Mouse (Mus musculus) neural tube, embryonic 13.5 days (tissue): Measurements from ENCODE around the gene Hook2. TPM values are rescaled to one million over a fixed set of nuclear protein-coding genes. Genes with fewer than 3 reads are reported as not detected.

ENCODE experiments used
- ATAC-seq: fragments of 200-750 bp; cut with Nextera tagmentation; 2 replicates; pipeline ENCODE4 v1.8.0; 2017; ENCODE audit warnings: low read depth, mild to moderate bottlenecking, moderate TSS enrichment, moderate library complexity
- H3K27ac ChIP-seq: fragments of 300-500 bp; sonication (generic); replicated peaks from 2 replicates; pipeline ENCODE4 v1.5.1; 2015; ENCODE audit warnings: moderate library complexity, mild to moderate bottlenecking, inconsistent platforms
- H3K27me3 ChIP-seq: fragments of 300-500 bp; sonication (generic); 2 replicates; pipeline ENCODE4 v1.6.1; 2015; ENCODE audit warnings: mild to moderate bottlenecking, inconsistent platforms
- H3K36me3 ChIP-seq: fragments of 300-500 bp; sonication (generic); 2 replicates; pipeline ENCODE4 v1.6.1; 2015; ENCODE audit warnings: mild to moderate bottlenecking, inconsistent platforms
- H3K4me1 ChIP-seq: fragments of 300-500 bp; sonication (generic); replicated peaks from 2 replicates; pipeline ENCODE4 v1.6.1; 2015; ENCODE audit warnings: inconsistent platforms
- H3K4me2 ChIP-seq: fragments of 300-500 bp; sonication (generic); 2 replicates; pipeline ENCODE4 v1.6.1; 2015; ENCODE audit warnings: inconsistent platforms, mild to moderate bottlenecking, moderate library complexity
- H3K4me3 ChIP-seq: fragments of 300-500 bp; sonication (generic); 2 replicates; pipeline ENCODE4 v1.5.1; 2015; ENCODE audit warnings: mild to moderate bottlenecking, inconsistent platforms
- H3K9ac ChIP-seq: fragments of 300-500 bp; sonication (generic); 2 replicates; pipeline ENCODE4 v1.6.1; 2015; ENCODE audit warnings: moderate library complexity, mild to moderate bottlenecking, inconsistent platforms
- H3K9me3 ChIP-seq: fragments of 300-500 bp; sonication (generic); 2 replicates; pipeline ENCODE4 v1.6.1; 2016; ENCODE audit warnings: inconsistent platforms
- WGBS: fragments of 180-500 bp; shearing (Covaris S2); methylation state at CpG from one replicate; pipeline ENCODE4 v1.1.7; 2015; 5-methylcytosine and 5-hydroxymethylcytosine counted together
- polyA plus RNA-seq: library from polyadenylated mRNA; unstranded; fragments of >200 nt; fragmentation: Nextera tagmentation; extraction: Ambion mirVana; gene quantifications from 2 replicates; pipeline ENCODE4 v1.2.1, GENCODE M21; 2015

The Hook2 gene
- polyA plus RNA-seq, 1 experiment from 2014 or later, result 25.0 TPM

DNA sequence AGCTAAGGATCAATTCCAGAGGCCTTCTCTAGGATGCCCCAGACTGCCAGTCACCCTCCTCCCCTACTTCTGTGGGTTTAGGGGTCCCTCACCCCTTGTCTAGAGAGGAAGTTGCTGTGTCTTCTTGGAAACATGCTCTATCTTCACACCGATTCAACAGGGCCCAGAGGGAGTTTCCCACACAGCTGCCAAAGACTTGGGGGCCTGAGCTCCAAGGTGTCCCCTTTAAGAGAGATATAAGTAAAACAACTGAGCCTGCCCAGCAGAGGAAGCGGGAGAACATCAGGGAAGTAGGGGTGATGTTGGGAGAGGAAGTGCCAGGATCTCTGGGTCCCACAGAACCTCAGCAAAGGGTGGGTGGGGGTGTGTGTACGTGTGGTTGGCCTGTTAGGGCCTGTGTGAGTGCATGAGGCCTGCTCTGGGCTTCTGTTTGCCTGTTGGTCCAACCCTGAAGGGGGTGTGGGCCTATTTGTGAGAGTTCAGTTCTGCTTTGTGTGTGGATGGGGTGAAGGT lies 7.8 kb upstream of the Hook2 start:
- H3K4me1 ChIP-seq, result peaks cover 73% of the 10 kb centered on the region
- ATAC-seq, result no peak
- H3K27me3 ChIP-seq, result peaks cover 64% of the 10 kb centered on the region
- no peak overlapping the region for H3K4me2 ChIP-seq
- H3K9me3 ChIP-seq, result no peaks in the 10 kb centered on the region
- WGBS, result 74% methylated on average over 3 of the region's 3 CpGs
- no peak overlapping the region for H3K9ac ChIP-seq
- no peak overlapping the region for H3K4me3 ChIP-seq
- H3K27ac ChIP-seq, result no peak overlapping the region
- no peaks in the 10 kb centered on the region for H3K36me3 ChIP-seq

DNA sequence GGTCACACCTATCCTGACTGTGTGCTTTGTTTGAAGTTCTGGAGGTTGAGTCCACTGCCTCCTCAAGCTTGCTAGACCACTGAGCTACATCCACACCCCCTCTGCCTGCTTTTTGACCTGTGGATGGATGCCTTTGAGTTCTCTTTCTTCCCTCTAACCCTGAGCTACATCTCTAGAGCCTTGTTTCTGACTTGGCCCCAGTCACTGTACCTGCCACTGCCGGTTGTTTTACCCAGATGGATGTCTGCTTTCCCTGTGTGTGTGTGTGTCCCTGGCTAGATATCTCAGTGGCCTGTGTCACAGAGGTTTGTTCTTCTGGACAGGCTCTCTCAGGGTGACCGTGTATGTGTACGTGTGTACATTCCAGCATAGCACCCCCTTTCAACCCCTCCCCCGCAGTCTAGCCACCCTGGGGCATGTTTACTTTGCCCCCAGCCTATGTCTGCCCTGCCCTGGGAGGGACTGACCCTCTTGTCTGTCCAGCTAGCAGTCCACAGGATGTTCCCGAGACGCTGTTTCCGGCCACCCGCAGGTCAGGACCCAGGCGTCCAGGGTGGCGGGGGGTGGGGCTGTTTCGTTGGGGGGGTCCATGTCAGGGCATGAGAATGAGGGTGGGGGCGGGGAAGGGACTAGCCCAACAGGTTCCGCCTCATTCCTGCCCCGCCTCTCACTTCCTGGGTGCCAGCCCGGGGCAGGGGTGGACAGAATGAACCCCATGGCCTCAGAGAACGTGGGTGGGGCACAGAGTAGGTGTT lies 5.9 kb upstream of the Hook2 start:
- Histone ChIP-seq H3K27ac (peak overlapping the region; percentile 67; the same call in 1 of the 2 replicates), H3K4me3 (no peak overlapping the region; the same call in 1 of the 2 replicates), H3K9me3 (no peaks in the 10 kb centered on the region), H3K27me3 (peaks cover 61% of the 10 kb centered on the region), H3K4me1 (peaks cover 60% of the 10 kb centered on the region), H3K4me2 (peak overlapping the region; percentile 99), H3K36me3 (no peaks in the 10 kb centered on the region), H3K9ac (0 out of 2 replicates have a peak overlapping the region, but pooled peaks have one; percentile 73)
- no peak for ATAC-seq
- 14% methylated on average over 15 of the region's 16 CpGs for WGBS

DNA sequence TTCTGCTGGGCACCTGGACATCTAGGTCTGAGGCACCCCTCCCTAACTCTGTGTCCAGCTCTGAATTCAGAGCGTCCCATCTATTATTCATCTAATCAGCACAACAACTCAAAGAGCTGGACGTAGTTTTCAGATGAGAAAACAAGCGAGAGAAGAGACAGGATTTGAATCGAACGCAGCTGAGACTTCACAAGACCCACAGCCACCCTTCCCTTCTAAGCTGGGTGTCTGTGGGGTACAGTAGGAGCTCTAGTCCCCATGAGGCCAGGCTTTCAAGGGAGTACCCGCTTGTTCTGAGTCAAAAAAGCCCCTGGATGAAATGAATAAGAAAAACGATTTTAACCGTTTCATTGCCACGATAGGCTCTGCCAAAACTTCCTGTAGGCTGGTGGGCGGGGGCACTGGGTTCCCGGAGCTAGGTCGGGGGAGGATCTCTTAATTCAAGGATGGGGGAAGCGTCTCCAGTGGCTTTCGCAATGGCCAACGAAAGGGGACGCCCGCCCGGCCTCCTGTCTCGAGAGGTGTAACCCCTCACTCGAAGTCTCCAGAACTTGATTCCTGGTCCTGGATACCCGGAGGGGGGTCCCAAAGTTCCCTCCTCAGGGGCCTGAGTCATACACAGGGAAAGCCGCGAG lies 5.2 kb upstream of the Hook2 start:
- H3K4me2 ChIP-seq, result peak overlapping the region; percentile 99
- ATAC-seq, result no peak
- H3K27me3 ChIP-seq, result peaks cover 57% of the 10 kb centered on the region
- WGBS, result under 1% methylated on average over 23 of the region's 23 CpGs
- H3K4me1 ChIP-seq, result peaks cover 59% of the 10 kb centered on the region
- H3K9ac ChIP-seq, result peak overlapping the region; percentile 73
- peak overlapping the region; percentile 67 for H3K27ac ChIP-seq
- H3K36me3 ChIP-seq, result no peaks in the 10 kb centered on the region
- H3K4me3 ChIP-seq, result peak overlapping the region; percentile 48
- H3K9me3 ChIP-seq, result no peaks in the 10 kb centered on the region

DNA sequence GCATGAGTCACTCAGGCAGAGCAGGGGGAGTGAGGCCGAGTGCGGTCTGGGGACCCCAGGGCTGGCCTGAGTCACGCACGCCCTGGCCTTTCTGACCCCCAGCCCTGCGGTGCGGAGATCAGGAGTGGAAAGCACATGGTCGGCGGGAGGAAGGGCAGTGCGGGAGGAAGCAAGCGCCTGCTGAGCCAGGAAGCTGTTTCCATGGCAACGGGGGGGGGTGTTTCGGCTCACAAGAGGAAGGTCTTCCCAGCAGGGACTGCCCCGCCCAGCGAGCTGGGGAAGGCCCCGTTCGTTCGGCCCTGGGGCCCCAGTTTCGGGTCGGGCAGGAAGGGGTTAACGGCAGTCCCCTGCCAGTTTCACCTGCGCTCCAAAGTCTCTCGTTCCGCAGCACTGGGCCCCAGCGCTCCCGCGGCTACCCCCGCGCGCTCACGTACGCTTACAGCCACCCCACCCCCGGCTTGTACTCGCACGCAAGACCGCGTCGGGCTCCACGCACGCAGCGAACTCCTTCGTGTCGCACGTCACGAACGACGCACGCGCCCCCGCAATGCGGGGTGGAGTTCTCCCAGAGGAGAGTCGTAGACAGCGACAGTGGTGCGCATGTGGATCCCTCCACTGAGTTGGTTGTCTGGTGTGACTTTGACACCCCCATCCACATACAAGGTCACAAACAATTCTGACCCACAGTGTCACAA lies 4.6 kb upstream of the Hook2 start:
- Histone ChIP-seq H3K27ac (peak overlapping the region; percentile 67), H3K4me3 (peak overlapping the region; percentile 48), H3K4me2 (peak overlapping the region; percentile 99), H3K27me3 (peaks cover 51% of the 10 kb centered on the region), H3K9me3 (no peaks in the 10 kb centered on the region), H3K4me1 (peaks cover 54% of the 10 kb centered on the region), H3K36me3 (no peaks in the 10 kb centered on the region), H3K9ac (peak overlapping the region; percentile 73)
- peak; percentile 19; the same call in 1 of the 2 replicates for ATAC-seq
- WGBS, result under 1% methylated on average over 52 of the region's 53 CpGs

DNA sequence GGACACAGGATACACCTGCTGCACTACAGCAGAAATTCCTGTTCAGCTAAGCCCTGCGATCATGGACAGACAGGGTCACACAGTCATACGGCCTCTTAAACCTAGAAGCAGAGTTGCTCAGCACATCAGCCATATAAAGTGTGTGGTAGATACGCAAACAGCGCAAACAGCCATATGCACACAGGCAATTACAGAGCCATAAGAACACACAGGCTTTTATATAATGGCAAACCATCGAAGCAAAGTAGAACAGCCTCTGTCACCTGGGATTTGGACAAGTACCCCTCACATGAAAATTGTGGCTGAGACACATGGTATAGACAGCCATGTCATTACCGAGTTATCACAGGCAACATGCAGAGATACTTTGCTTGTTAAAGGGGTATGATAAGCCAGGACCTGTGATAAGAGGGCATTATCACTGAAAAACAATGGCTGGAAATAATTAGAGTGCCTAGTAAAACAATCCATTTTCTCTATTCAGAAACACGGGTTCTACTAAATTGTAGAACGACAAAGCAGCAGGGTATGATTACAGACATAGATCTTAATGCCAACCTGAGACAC lies 3.9 kb upstream of the Hook2 start:
- Histone ChIP-seq H3K9ac (peak overlapping the region; percentile 73), H3K9me3 (no peaks in the 10 kb centered on the region), H3K36me3 (no peaks in the 10 kb centered on the region), H3K4me3 (peak overlapping the region; percentile 48), H3K27ac (peak overlapping the region; percentile 67), H3K4me2 (peak overlapping the region; percentile 99), H3K27me3 (peaks cover 48% of the 10 kb centered on the region), H3K4me1 (peaks cover 52% of the 10 kb centered on the region)
- 31% methylated on average over 8 of the region's 8 CpGs for WGBS
- no peak for ATAC-seq

DNA sequence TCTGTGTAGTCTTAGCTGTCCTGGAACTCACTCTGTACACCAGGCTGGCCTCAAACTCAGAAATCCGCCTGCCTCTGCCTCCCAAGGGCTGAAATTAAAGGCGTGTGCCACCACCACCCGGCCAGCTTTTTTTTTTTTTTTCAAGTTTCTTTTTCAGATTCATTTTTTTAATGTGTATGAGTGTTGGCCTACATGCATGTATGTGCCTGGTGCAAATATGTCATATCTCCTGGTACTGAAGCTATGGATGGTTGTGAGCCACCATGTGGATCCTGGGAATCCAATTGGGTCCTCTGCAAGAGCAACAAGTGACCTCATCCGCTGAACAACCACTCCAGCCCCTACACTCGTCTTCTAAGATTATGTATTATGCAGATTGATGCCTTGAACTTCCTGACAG lies 3.0 kb upstream of the Hook2 start:
- Histone ChIP-seq H3K9ac (no peak overlapping the region), H3K4me2 (no peak overlapping the region), H3K4me3 (no peak overlapping the region), H3K9me3 (no peaks in the 10 kb centered on the region), H3K4me1 (peaks cover 43% of the 10 kb centered on the region), H3K27me3 (peaks cover 43% of the 10 kb centered on the region), H3K27ac (no peak overlapping the region), H3K36me3 (no peaks in the 10 kb centered on the region)
- no peak for ATAC-seq
- 86% methylated on average over 5 of the region's 5 CpGs for WGBS

DNA sequence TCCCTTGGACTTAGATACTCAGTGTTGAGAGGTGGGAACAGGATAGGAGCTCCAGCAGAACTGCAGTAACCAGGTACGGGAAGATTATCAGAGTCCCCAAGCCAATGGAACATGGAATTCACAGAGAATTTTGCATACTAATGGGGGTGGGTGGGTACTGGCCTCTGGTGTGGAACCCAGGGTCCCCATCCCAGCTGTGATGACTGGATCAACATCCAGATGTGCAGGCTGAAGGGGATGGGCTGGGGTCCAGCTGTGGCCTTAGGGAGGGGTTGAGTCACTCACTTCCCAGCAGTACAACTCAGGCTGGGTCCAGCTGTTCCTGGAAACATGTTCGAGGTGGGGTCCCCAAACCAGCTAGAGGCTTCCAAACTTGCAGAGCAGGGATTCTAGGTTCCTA lies 2.5 kb upstream of the Hook2 start:
- H3K4me1 ChIP-seq, result peaks cover 43% of the 10 kb centered on the region
- WGBS, result 58% methylated on average over 2 of the region's 2 CpGs
- H3K4me2 ChIP-seq, result no peak overlapping the region
- H3K4me3 ChIP-seq, result no peak overlapping the region
- ATAC-seq, result no peak
- H3K9me3 ChIP-seq, result no peaks in the 10 kb centered on the region
- no peak overlapping the region for H3K9ac ChIP-seq
- H3K27ac ChIP-seq, result no peak overlapping the region
- no peaks in the 10 kb centered on the region for H3K36me3 ChIP-seq
- H3K27me3 ChIP-seq, result peaks cover 39% of the 10 kb centered on the region

DNA sequence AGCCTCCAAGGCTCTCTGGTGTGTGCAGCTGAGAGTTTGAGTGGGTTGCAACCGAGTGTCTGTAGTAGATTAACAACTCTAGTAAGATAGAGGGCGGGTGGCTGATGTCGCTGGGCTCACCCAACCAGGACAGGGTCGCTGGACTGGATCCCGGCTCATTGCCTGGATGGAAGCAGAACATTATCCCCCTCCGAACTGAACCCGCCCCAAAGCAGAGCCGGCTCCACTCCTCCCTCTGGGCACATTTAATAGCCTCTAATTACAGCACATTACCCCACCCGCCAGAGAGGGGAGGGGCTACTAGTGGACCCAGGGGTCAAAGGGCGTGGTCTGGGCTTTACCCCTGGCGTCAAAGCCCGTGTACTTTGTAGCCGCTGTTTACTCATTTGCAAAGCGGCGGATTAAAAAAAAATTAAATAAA lies 1.1 kb upstream of the Hook2 start:
- Histone ChIP-seq H3K4me3 (peak overlapping the region; percentile 53; the same call in 1 of the 2 replicates), H3K4me2 (peak overlapping the region; percentile 80), H3K36me3 (no peaks in the 10 kb centered on the region), H3K27me3 (peaks cover 35% of the 10 kb centered on the region), H3K9me3 (no peaks in the 10 kb centered on the region), H3K27ac (no peak overlapping the region), H3K4me1 (peaks cover 42% of the 10 kb centered on the region), H3K9ac (no peak overlapping the region; the same call in 1 of the 2 replicates)
- 7% methylated on average over 15 of the region's 15 CpGs for WGBS
- ATAC-seq, result no peak

DNA sequence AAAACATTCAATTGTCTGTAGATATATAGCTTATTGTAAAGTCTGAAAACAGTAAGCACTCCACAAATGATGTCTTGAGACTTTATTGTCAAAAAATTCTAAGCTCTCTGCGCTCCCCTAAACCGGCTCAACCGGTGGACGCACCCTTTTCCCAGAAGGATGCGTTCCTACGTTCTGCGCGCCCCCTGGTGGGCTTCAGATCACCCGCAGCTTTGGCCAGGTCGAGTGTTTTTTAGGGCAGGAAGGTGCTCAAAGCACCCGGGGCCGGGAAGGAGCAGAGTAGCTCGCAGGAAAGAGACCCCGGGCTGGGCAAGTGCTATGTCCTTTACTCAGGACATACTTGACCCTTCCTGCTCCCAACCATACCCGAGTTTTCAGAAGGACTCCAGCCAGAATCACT lies 593 bp upstream of the Hook2 start:
- Histone ChIP-seq H3K36me3 (no peaks in the 10 kb centered on the region; the same call in 1 of the 2 replicates), H3K27me3 (peaks cover 35% of the 10 kb centered on the region), H3K27ac (peak overlapping the region; percentile 81), H3K4me1 (peaks cover 37% of the 10 kb centered on the region), H3K9ac (peak overlapping the region; percentile 72), H3K9me3 (no peaks in the 10 kb centered on the region), H3K4me2 (peak overlapping the region; percentile 80), H3K4me3 (peak overlapping the region; percentile 53)
- WGBS, result under 1% methylated on average over 15 of the region's 15 CpGs
- ATAC-seq, result peak; percentile 59

DNA sequence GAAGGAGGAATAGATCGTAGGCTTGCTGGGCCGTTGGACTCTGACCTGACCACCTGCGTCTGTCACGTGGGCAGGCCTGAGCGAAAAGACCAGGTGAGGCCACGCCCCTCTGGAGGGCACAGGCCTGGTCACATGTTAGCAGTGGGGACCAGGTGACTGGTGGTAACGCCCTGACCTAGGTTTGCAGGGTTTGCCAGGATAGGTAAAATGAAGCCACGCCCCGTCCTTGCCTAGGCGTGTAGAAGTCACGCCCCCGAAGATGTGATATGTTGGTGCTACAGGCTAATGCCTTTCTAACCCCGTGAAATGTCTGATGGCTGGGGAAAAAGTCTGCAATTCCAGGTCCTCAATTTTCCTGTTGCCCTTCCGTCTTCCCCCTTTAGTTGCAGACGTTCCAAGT lies 433 bp downstream of the Hook2 start:
- no peaks in the 10 kb centered on the region; the same call in 1 of the 2 replicates for H3K36me3 ChIP-seq
- H3K4me2 ChIP-seq, result peak overlapping the region; percentile 80
- 2% methylated on average over 15 of the region's 15 CpGs for WGBS
- peaks cover 44% of the 10 kb centered on the region for H3K27me3 ChIP-seq
- ATAC-seq, result peak; percentile 62
- peaks cover 31% of the 10 kb centered on the region for H3K4me1 ChIP-seq
- peak overlapping the region; percentile 78 for H3K9ac ChIP-seq
- no peaks in the 10 kb centered on the region for H3K9me3 ChIP-seq
- H3K4me3 ChIP-seq, result peak overlapping the region; percentile 53
- H3K27ac ChIP-seq, result peak overlapping the region; percentile 50; the same call in 1 of the 2 replicates

DNA sequence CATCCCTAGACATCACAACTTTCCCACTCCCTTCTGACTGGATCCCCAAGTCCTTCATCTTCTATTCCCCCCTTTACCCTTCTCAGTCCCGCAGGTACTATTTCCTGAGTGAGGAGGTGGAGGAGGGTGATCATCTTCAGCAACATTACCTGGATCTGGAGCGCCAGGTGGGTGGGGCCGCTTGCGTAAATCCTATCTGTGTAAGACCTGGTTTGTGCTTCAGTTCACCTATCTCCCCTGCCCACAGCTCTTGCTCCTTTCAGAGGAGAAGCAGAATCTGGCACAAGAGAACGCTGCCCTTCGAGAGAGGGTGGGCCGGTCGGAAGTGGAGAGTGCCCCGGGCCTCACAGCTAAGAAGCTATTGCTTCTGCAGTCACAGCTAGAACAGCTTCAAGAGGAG lies 4.0 kb downstream of the Hook2 start:
- Histone ChIP-seq H3K4me3 (no peak overlapping the region), H3K27me3 (peaks cover 33% of the 10 kb centered on the region), H3K4me1 (peaks cover 29% of the 10 kb centered on the region), H3K36me3 (peaks cover 7% of the 10 kb centered on the region), H3K27ac (no peak overlapping the region), H3K4me2 (no peak overlapping the region), H3K9me3 (no peaks in the 10 kb centered on the region), H3K9ac (no peak overlapping the region)
- no peak for ATAC-seq
- 93% methylated on average over 9 of the region's 9 CpGs for WGBS
